Mouse (Mus musculus): ENCODE results near the gene Rab40b. TPM values are rescaled to one million over a fixed set of nuclear protein-coding genes. Genes with fewer than 3 reads are reported as not detected.

Gene Rab40b
- 0.56 and 0.75 TPM in 2 replicates for polyA plus RNA-seq (2012; rRNA removed; ENCODE audit: low replicate concordance)

DNA sequence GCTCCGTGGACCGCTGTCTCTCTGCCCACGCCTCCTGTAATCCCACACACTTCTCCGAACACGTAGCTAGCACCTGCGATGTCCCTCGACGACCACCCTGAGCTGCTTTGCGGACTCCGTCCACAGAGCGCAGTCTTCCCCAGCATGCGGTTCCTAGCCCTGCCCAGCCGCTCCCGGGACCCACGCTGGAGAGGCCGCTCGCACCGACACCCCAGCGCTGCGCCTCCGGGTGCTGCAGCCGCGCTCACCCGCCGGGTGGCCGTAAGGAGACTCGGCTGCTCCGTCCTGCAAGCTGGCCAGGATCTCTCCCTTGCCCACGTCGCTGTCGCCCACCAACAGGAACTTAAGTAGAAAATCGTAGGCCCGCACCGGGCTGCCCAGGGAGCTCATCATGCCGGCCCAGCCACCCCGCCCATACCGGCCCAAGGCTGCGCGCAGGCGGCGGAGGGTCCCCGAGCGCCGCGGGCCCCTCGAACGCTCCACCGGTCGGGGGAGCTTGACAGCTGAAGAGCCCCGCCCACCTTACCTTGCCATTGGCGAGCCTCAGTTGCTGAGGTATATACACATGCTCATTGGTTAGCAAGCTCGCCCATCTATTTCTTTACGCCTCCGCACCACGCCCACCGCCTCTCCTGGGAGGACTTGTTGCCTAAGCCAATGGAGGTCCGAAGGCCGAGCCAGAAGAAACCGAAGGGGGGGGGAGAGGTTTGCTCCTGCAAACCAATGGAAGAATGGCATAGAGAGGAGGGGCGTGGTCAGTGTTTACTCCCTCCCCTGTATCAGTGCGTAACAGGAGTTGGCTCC is at the start of gene Rab40b:
TSS of gene Rab40b (minus strand) at position 502 of the 804 bp plus-strand sequence.

DNA sequence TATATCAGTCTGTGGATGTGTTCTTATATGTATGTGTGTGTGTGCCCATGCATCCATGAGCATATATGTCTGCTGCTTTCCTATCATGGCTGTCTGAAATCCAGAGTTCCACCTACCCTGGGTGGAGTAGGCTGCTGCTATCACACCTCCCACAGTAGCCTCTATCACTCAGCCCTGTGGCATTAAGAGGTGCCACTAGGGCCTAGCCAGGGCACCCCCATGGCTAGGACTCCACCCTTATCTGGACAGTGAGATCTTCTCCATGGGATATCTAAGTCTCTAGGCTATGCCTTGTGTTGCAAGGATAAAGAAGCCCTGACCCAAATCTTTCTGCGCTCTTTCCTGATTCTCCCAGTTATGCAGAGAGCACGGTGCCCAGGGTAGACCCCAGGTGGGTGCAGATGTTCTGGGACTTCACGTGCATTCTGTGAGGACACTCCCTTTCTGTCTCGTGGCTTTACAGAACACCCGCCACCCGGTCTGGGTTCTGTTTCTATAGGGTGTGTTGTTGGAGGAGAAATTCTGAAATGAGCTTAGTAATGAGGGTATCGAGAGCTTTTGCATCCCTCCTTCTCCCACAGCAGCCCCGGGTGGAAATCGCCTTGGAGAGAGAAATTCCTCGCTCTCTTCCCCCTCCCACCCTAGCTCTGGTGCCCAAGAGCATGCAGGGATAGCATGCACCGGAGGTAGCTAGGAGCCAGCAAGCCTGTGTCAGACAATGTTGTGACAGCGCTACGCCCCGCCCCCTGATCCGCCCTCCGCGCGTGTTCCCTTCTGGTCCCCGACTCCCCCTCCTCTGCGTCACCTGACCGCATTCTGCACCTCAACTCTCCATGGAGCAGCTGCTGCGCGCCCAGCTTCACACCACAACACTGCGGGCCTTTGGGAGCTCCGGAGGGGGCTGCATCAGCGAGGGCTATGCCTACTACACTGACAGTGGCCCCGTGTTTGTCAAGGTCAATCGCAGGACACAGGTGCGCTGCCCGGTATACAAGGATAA is 46.4 kb upstream of the Rab40b start, which contains the start of gene Fn3k:
TSS of gene Fn3k (plus strand) at position 758 of the 1,000 bp plus-strand sequence.

DNA sequence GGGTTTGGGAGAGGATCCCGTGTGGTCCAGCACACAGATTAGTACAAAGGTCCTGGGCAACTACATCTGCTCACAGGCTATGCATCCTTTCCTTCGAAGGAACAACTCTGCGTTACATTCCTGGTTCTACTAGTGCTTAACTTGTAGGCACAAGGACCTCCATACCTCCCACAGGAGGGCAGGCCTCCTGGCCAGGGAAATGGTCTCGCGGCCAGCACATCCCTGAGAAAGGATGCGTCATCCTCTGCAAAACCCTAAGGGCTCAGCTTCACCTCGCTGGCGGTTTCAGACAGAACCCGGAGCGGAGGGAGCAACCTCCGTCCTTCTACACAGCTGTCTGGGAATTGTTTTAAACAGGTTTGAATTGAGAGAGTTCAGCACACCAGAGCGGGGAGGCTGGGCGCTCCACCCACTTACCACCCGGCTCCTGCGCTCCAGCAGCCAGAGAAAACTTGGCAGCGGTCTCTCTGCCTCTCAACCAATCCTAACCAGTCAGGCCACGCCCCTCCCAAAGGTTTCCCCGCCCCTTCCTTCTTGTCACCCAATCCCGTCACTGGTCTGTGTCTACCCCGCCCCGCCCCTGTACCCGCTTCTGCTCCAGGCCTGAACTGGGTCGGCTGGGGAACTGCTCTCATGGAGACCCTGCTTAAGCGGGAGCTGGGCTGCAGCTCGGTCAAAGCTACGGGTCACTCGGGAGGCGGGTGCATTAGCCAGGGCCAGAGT is 32.9 kb upstream of the Rab40b start, which contains the start of gene Fn3krp:
TSS of gene Fn3krp (plus strand) at position 572 of the 723 bp plus-strand sequence.

DNA sequence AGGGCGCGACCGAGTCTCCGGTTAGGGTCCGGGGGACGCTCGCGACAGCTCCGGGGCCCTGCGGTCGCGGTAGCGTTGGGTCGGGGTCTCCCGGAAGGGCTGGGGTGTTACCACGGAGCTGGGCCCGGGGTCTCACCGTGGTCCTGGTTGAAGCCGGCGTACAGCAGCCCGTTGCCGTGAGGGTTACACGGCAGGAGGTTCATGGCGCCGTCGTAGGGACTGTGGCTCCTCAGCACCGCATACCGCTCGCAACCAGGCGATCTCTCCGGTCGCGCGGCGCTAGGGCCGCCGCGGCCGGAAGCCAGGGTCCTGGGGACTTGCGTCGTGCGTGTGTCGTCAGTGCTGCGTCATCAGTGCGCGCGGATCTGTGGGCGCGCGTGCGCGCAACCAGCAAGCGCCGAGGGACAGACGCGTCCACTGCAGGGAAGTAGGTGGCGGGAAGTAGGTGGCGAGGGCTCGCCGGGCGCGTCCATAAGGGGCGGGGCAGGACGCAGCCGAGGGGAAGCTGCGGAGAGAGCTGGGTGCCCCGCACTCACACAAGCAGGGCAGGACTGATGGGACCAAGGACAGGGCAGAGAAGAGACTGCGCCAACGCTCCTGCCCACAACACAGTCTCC is 33.9 kb downstream of the Rab40b start, which contains the start of gene Wdr45b:
TSS of gene Wdr45b (minus strand) at position 355 of the 617 bp plus-strand sequence.

Other genes with a start within 250 kb of the Rab40b start
- not detected in 2 replicates for gene Tex19.1, start 242.1 kb downstream of the Rab40b start, polyA plus RNA-seq (2012; rRNA removed; ENCODE audit: low replicate concordance)
- gene Uts2r, start 228.0 kb downstream of the Rab40b start, polyA plus RNA-seq (2012; rRNA removed; ENCODE audit: low replicate concordance): not detected in 2 replicates
- 21.6 and 29.7 TPM in 2 replicates for gene Hexdc, start 183.8 kb downstream of the Rab40b start, polyA plus RNA-seq (2012; rRNA removed; ENCODE audit: low replicate concordance)
- gene Ogfod3, start 183.5 kb downstream of the Rab40b start, polyA plus RNA-seq (2012; rRNA removed; ENCODE audit: low replicate concordance): 18.2 and 19.4 TPM in 2 replicates
- 13.3 and 14.8 TPM in 2 replicates for gene Cybc1, start 158.9 kb downstream of the Rab40b start, polyA plus RNA-seq (2012; rRNA removed; ENCODE audit: low replicate concordance)
- gene Narf, start 151.0 kb downstream of the Rab40b start, polyA plus RNA-seq (2012; rRNA removed; ENCODE audit: low replicate concordance): 21.3 and 26.4 TPM in 2 replicates
- 15.5 and 25.4 TPM in 2 replicates for gene Foxk2, start 128.3 kb downstream of the Rab40b start, polyA plus RNA-seq (2012; rRNA removed; ENCODE audit: low replicate concordance)
- gene Wdr45b, start 33.8 kb downstream of the Rab40b start, polyA plus RNA-seq (2012; rRNA removed; ENCODE audit: low replicate concordance): 19.7 and 21.2 TPM in 2 replicates
- 0.66 and 1.1 TPM in 2 replicates for gene Fn3krp, start 33.1 kb upstream of the Rab40b start, polyA plus RNA-seq (2012; rRNA removed; ENCODE audit: low replicate concordance)
- gene Fn3k, start 46.7 kb upstream of the Rab40b start, polyA plus RNA-seq (2012; rRNA removed; ENCODE audit: low replicate concordance): 0.40 and 0.41 TPM in 2 replicates
- 27.9 and 31.1 TPM in 2 replicates for gene Tbcd, start 63.7 kb upstream of the Rab40b start, polyA plus RNA-seq (2012; rRNA removed; ENCODE audit: low replicate concordance)
- 0.78 TPM in 1 of 2 replicates, not detected in the other for gene Zfp750, start 131.1 kb upstream of the Rab40b start, polyA plus RNA-seq (2012; rRNA removed; ENCODE audit: low replicate concordance)